Mouse (Mus musculus) forebrain, embryonic 11.5 days (tissue): ENCODE measurements at regions not wholly inside any gene's neighbourhood (a gene's known extent, or its start where the extent isn't known, plus 50 kb on each side); places are given as distances from the start of the nearest gene placed in this dataset.

Experiments used
- ATAC-seq: fragments of 200-750 bp; cut with Nextera tagmentation; replicated peaks from 2 replicates; pipeline ENCODE4 v1.8.0; 2017; ENCODE audit warnings: moderate TSS enrichment; ENCODE audit not compliant: low FRiP score
- DNase-seq: peaks from one replicate; pipeline ENCODE4 v3.0.0-alpha.2; 2017; ENCODE audit warnings: low spot score
- H3K27ac ChIP-seq: fragments of 300-500 bp; sonication (generic); 2 replicates; pipeline ENCODE4 v1.5.1; 2014; ENCODE audit warnings: low read depth, low read length
- H3K27me3 ChIP-seq: fragments of 300-500 bp; sonication (generic); 2 replicates; pipeline ENCODE4 v1.6.1; 2014; ENCODE audit warnings: mild to moderate bottlenecking, low read length, mixed read lengths; ENCODE audit not compliant: control insufficient read depth, insufficient read depth
- H3K36me3 ChIP-seq: fragments of 300-500 bp; sonication (generic); 2 replicates; pipeline ENCODE4 v1.6.1; 2014; ENCODE audit warnings: mild to moderate bottlenecking, low read length, moderate library complexity, mixed read lengths; ENCODE audit not compliant: control insufficient read depth, insufficient read depth
- H3K4me1 ChIP-seq: fragments of 300-500 bp; sonication (generic); replicated peaks from 2 replicates; pipeline ENCODE4 v1.6.1; 2014; ENCODE audit warnings: low read length, mixed read lengths; ENCODE audit not compliant: control insufficient read depth, insufficient read depth
- H3K4me2 ChIP-seq: fragments of 300-500 bp; sonication (generic); 2 replicates; pipeline ENCODE4 v1.6.1; 2014; ENCODE audit warnings: low read depth, mild to moderate bottlenecking, low read length, moderate library complexity, mixed read lengths; ENCODE audit not compliant: severe bottlenecking
- H3K4me3 ChIP-seq: fragments of 300-500 bp; sonication (generic); 2 replicates; pipeline ENCODE4 v1.5.1; 2014; ENCODE audit warnings: low read depth, low read length
- H3K9ac ChIP-seq: fragments of 300-500 bp; sonication (generic); 2 replicates; pipeline ENCODE4 v1.6.1; 2014; ENCODE audit warnings: low read length
- H3K9me3 ChIP-seq: fragments of 300-500 bp; sonication (generic); 2 replicates; pipeline ENCODE4 v1.6.1; 2016; ENCODE audit warnings: low read length, mixed read lengths; ENCODE audit not compliant: control insufficient read depth
- WGBS: fragments of 180-500 bp; shearing (Covaris S2); extraction: QIAGEN DNeasy Blood & Tissue Kit; methylation state at CpG from one replicate; pipeline ENCODE4 v1.1.7; 2014; 5-methylcytosine and 5-hydroxymethylcytosine counted together

DNA sequence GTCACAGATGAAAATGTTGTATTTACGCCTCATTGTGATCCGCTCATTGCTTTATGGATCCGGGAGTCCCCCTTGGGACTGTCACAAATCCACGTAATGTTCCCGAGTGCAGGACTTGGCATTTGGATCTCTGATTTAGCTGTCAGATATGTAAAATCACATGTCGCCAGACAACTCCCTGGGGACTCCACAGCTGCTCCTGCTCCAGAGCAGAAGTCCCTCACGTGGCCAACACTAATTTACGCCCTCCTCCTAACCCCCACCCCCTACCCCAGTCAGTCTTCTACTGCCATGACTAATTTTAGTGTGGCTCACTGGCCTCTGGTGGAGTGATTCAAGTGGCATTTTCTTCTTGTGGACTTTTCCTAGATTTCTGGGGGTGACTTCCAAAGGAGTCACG is 348.9 kb downstream of the Cd83 start:
- Histone ChIP-seq H3K9me3 (no peaks in the 10 kb centered on the region), H3K27me3 (no peaks in the 10 kb centered on the region), H3K36me3 (no peaks in the 10 kb centered on the region), H3K27ac (no peak overlapping the region), H3K4me1 (no peaks in the 10 kb centered on the region), H3K9ac (no peak overlapping the region), H3K4me3 (no peak overlapping the region), H3K4me2 (no peak overlapping the region)
- DNase-seq: no peak
- ATAC-seq: no peak
- 80% methylated on average over 9 of the region's 9 CpGs for WGBS

DNA sequence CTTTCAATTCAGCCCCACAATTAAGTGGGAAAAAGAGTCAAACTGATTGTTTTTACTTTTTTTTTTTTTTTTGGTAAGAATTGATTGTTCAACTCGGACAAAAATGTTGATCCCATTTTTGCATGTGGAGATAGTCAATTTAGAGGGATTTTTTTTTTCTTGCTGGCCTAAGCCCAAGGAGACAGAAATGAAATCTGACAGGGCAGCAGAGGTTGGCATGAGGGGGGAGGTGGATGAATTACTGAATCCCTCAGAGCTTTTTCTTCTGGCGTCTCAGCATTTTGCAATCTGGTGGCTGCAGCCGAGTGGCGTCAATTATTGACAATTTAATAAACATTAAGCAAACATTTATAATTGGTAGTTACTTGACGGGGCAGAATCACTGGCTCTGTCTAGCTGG is 356.6 kb downstream of the Cd83 start:
- Histone ChIP-seq H3K4me1 (no peaks in the 10 kb centered on the region), H3K27ac (no peak overlapping the region), H3K36me3 (no peaks in the 10 kb centered on the region), H3K9me3 (no peaks in the 10 kb centered on the region), H3K4me2 (no peak overlapping the region), H3K4me3 (no peak overlapping the region), H3K9ac (no peak overlapping the region), H3K27me3 (no peaks in the 10 kb centered on the region)
- ATAC-seq: no peak
- no peak for DNase-seq
- WGBS: 86% methylated on average over 5 of the region's 5 CpGs

DNA sequence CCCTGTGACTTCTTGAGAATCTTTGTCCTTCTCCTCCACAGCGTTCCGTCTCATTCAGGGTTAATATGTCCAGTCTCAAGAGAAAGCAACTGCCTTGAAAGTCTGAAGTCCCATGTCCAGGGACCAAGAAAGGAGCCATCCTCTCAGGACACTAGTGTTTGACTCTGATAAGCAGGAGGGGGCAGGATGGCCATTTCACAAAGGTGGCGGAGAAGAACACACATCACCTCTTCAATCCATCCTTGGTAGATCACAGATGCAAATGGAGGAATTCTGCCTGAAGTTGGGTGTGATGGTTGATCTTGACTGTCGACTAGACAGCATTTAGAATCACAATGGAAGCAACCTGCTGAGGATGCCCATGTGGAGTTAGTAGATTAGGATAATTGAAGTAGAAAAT is 360.9 kb downstream of the Cd83 start:
- ATAC-seq: no peak

DNA sequence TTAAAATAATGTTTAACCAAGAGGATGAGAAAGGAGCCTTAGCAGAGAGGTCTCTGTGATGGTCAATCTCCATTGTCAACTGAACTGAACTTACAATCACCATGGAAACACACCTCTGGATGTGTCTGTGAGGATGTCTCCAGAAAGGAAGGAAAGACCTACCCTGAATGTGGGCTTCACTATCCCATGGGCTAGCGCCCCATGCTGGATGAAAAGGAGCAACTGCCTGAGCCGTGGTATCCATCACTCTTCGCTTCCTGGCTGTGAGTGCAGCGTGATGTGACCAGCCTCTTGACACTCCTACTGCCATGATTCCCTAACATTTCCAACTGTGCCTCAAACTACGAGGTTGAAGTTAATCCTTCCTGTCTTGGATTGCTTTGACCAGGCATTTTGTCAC is 363.3 kb downstream of the Cd83 start:
- H3K27me3 ChIP-seq: no peaks in the 10 kb centered on the region
- no peaks in the 10 kb centered on the region for H3K4me1 ChIP-seq
- H3K36me3 ChIP-seq: no peaks in the 10 kb centered on the region
- no peak overlapping the region for H3K27ac ChIP-seq
- WGBS: 87% methylated on average over 5 of the region's 5 CpGs
- H3K9me3 ChIP-seq: no peaks in the 10 kb centered on the region
- no peak overlapping the region for H3K4me3 ChIP-seq
- no peak overlapping the region for H3K9ac ChIP-seq
- DNase-seq: no peak
- H3K4me2 ChIP-seq: no peak overlapping the region
- ATAC-seq: no peak

More for the DNA sequence above, 360.9 kb downstream of the Cd83 start:
- Histone ChIP-seq H3K4me3 (no peak overlapping the region), H3K27me3 (no peaks in the 10 kb centered on the region), H3K9ac (no peak overlapping the region), H3K4me2 (no peak overlapping the region), H3K4me1 (no peaks in the 10 kb centered on the region), H3K27ac (no peak overlapping the region), H3K36me3 (no peaks in the 10 kb centered on the region), H3K9me3 (no peaks in the 10 kb centered on the region)
- 88% methylated on average over 4 of the region's 4 CpGs for WGBS
- DNase-seq: no peak

DNA sequence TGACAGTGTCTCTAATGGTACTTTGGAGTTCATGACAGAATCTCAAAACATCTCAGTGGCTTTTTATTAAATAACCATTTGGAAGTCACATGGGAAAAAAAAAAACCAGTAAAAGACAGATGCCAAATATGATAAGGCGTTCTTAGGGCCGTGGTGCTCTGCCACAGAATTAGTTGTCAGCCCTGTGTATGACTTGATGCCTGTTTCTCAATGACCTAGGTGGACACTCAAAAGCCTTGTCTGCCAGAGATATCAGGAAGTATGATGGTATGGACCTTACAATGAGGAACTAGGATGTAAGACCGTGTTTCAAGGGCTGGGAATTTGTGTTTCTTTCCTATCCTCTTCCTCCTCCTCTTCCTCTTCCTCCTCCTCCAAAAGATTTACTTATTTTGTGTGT is 364.9 kb downstream of the Cd83 start:
- WGBS: 92% methylated on average over 3 of the region's 3 CpGs
- no peak for DNase-seq
- H3K4me1 ChIP-seq: no peaks in the 10 kb centered on the region

DNA sequence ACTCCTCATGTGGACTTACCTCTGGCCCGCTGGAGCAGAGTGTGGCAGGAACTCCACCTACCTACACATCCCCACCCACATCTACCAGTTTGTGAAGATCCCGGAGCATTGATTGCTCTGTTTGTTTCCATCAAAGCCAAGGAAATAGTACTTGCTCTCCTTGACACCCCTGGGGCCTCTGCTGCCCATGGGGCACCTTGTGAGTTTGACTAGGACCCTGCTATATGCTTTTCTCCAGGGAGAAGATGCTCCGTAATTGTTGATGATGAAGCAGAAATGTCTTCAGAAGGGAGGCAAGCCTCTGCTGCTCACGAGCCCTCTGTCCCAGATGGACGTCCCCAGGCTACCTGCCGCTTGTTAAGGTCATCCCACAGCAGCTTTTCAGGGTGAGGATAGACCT is 367.0 kb downstream of the Cd83 start:
- Histone ChIP-seq H3K9me3 (peaks cover 6% of the 10 kb centered on the region; the same call in 1 of the 2 replicates), H3K36me3 (no peaks in the 10 kb centered on the region), H3K27ac (no peak overlapping the region), H3K27me3 (no peaks in the 10 kb centered on the region), H3K4me3 (no peak overlapping the region), H3K9ac (no peak overlapping the region), H3K4me1 (no peaks in the 10 kb centered on the region), H3K4me2 (no peak overlapping the region)
- ATAC-seq (no peak), DNase-seq (no peak)
- 88% methylated on average over 6 of the region's 6 CpGs for WGBS

More for the DNA sequence above, 364.9 kb downstream of the Cd83 start:
- H3K9ac ChIP-seq: no peak overlapping the region
- H3K9me3 ChIP-seq: peaks cover 6% of the 10 kb centered on the region; the same call in 1 of the 2 replicates
- no peak overlapping the region for H3K27ac ChIP-seq
- H3K36me3 ChIP-seq: no peaks in the 10 kb centered on the region
- H3K4me2 ChIP-seq: no peak overlapping the region
- ATAC-seq: no peak
- H3K27me3 ChIP-seq: no peaks in the 10 kb centered on the region
- H3K4me3 ChIP-seq: no peak overlapping the region

DNA sequence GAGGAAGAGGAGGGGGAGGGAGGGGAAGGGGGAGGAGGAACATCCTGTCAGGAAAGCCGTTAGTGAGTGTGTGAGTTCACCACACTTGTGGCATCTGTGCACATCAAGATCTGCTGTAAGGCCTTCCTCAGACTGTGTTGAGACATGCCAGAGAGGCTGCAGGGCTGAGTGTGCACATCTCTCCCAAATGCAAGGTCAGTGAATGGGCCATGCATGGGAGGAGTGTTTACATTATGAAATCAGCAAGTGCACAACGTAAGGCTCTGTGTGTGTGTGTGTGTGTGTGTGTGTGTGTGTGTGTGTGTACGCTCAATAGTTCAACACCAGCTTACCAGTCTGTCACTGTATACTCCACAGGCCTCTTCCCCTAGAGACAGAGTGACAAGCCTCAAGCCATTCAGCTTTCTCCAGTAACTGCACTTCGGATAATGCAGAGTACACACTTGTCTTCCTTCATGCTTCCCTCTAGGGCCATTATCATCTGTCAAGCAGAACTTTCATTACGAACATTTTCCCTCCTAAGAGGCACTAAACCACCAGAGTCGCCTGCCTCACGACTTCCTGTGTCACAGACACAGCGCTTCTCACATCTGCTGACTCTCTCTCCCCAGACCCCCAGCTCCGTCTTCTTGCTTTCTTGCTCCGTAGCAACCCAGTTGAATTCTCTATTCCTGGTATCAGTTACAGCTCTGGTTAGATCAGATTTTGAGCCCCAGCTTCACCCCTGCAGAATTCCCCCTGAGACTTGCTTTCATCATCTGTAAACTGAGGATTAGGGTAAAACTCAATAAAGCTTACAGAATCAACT is 368.4 kb downstream of the Cd83 start:
- Histone ChIP-seq H3K4me3 (no peak overlapping the region), H3K36me3 (no peaks in the 10 kb centered on the region), H3K27me3 (no peaks in the 10 kb centered on the region), H3K27ac (no peak overlapping the region), H3K4me1 (no peaks in the 10 kb centered on the region), H3K4me2 (no peak overlapping the region), H3K9me3 (peaks cover 6% of the 10 kb centered on the region; the same call in 1 of the 2 replicates), H3K9ac (no peak overlapping the region)
- DNase-seq: no peak
- no peak for ATAC-seq
- 84% methylated on average over 10 of the region's 10 CpGs for WGBS

DNA sequence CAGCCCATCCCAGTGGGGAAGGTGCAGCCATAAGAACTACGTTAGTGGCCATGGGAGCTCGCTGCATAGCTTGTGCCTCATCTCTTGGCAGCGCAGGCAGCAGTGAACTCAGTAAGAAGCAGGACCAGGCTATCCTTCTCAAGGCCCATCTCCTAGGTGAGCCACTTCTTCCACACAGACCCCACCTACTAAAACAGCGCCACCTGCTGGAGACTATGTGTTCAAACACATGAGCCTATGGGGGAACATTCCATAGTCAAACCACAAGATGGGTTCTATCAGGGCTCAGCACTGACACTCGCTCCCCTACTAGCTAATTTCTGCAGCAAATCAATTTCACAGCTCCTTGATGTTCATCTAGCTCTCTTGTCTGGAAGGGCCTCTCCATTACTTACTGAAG is 369.2 kb downstream of the Cd83 start:
- Histone ChIP-seq H3K4me3 (no peak overlapping the region), H3K27me3 (no peaks in the 10 kb centered on the region), H3K27ac (no peak overlapping the region), H3K9me3 (peaks cover 6% of the 10 kb centered on the region; the same call in 1 of the 2 replicates), H3K4me1 (no peaks in the 10 kb centered on the region), H3K9ac (no peak overlapping the region), H3K36me3 (no peaks in the 10 kb centered on the region), H3K4me2 (no peak overlapping the region)
- ATAC-seq (no peak), DNase-seq (no peak)
- WGBS: 93% methylated on average over 5 of the region's 5 CpGs

DNA sequence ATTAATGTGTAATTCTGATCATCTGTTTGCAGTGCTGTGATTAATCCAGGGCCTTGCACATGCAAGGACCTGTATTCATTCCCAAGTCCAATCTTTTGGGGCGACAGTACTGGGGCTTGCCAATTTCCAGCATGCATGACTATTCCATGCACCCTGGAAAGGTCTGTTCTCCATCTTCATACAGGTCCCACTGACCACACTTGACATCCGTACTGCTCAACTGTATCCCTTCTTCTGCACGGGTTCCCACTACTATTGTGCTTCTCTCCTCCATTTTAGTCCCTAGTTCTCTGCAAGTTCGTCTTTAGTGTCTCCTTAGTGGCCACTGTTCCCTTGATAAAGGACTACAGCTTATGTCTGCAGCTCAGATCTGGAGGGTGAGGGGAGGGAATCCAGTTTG is 371.4 kb downstream of the Cd83 start:
- Histone ChIP-seq H3K4me1 (no peaks in the 10 kb centered on the region), H3K9ac (no peak overlapping the region), H3K36me3 (no peaks in the 10 kb centered on the region), H3K4me2 (no peak overlapping the region), H3K9me3 (peaks cover 6% of the 10 kb centered on the region; the same call in 1 of the 2 replicates), H3K27me3 (no peaks in the 10 kb centered on the region), H3K4me3 (no peak overlapping the region), H3K27ac (no peak overlapping the region)
- no peak for ATAC-seq
- DNase-seq: no peak
- WGBS: 92% methylated on average over 4 of the region's 4 CpGs
